Mouse (Mus musculus) CH12.LX (cell line): ENCODE measurements around the gene Lepr. TPM values are rescaled to one million over a fixed set of nuclear protein-coding genes. Genes with fewer than 3 reads are reported as not detected.

Experiments used
- DNase-seq: peaks from one replicate; pipeline ENCODE4 v3.0.0-alpha.2; 2013; ENCODE audit errors: extremely low read depth
- H3K27ac ChIP-seq: 2 replicates; pipeline ENCODE4 v1.5.1; 2012; ENCODE audit warnings: low read depth, mild to moderate bottlenecking, control low read depth, moderate library complexity; ENCODE audit not compliant: insufficient read depth
- H3K27me3 ChIP-seq: replicated peaks from 2 replicates; pipeline ENCODE3; 2012; ENCODE audit warnings: inconsistent platforms
- H3K36me3 ChIP-seq, 2 experiments: replicated peaks in 1 of 2; 2 replicates each; pipeline versions ENCODE3 to v1.6.1; 2012; ENCODE audit warnings: inconsistent platforms in 1 of 2, low read length in 1 of 2, mild to moderate bottlenecking in 1 of 2, mixed read lengths in 1 of 2, moderate library complexity in 1 of 2; ENCODE audit not compliant: control insufficient read depth in 1 of 2, insufficient read depth in 1 of 2
- H3K4me1 ChIP-seq, 2 experiments: 2 replicates each; pipeline ENCODE4 v1.6.1; 2012; ENCODE audit warnings: inconsistent platforms in 1 of 2, moderate library complexity in 1 of 2; ENCODE audit not compliant: insufficient read depth in 2 of 2, control insufficient read depth in 1 of 2
- H3K4me2 ChIP-seq: 2 replicates; pipeline ENCODE4 v1.6.1; 2012; ENCODE audit warnings: low read depth, mild to moderate bottlenecking, control low read depth; ENCODE audit not compliant: poor library complexity, insufficient read depth, severe bottlenecking
- H3K4me3 ChIP-seq, 3 experiments: fragments of 150-350 bp in 1 of 3; sonication (generic) in 1 of 3; replicated peaks in 1 of 3; 2 replicates each; pipeline versions ENCODE3 to v1.5.1; 2011 to 2012; ENCODE audit warnings: low read depth in 2 of 3, low read length in 2 of 3, mild to moderate bottlenecking in 2 of 3, moderate library complexity in 2 of 3, control low read depth in 1 of 3, improper control_type of control experiment in 1 of 3, inconsistent platforms in 1 of 3, mixed read lengths in 1 of 3; ENCODE audit not compliant: poor library complexity in 1 of 3
- H3K79me2 ChIP-seq: replicated peaks from 2 replicates; pipeline ENCODE4 v1.6.1; 2012; ENCODE audit warnings: mild to moderate bottlenecking, moderate library complexity; ENCODE audit not compliant: control insufficient read depth, poor library complexity, insufficient read depth, severe bottlenecking; ENCODE audit errors: extremely low read depth
- H3K9ac ChIP-seq: 2 replicates; pipeline ENCODE4 v1.6.1; 2012; ENCODE audit warnings: low read depth, mild to moderate bottlenecking, control low read depth, moderate library complexity; ENCODE audit not compliant: insufficient read depth
- H3K9me3 ChIP-seq: replicated peaks from 2 replicates; pipeline ENCODE3; 2012; ENCODE audit warnings: low read length, inconsistent platforms, mixed read lengths
- BHLHE40 ChIP-seq: IDR thresholded peaks from 2 replicates; pipeline ENCODE4 v1.6.1; 2011; ENCODE audit warnings: mild to moderate bottlenecking, low read depth, low read length, improper control_type of control experiment
- CTCF ChIP-seq, 2 experiments: IDR thresholded peaks in 1 of 2; conservative IDR thresholded peaks in 1 of 2; 2 replicates each; pipeline ENCODE4 v1.5.1; 2011 to 2012; ENCODE audit warnings: low read depth in 2 of 2, low read length in 2 of 2, improper control_type of control experiment in 1 of 2, inconsistent platforms in 1 of 2, mild to moderate bottlenecking in 1 of 2, moderate library complexity in 1 of 2
- E2F4 ChIP-seq: IDR thresholded peaks from 2 replicates; pipeline ENCODE4 v1.6.1; 2011; ENCODE audit warnings: low read depth, low read length, improper control_type of control experiment; ENCODE audit not compliant: insufficient replicate concordance
- ELF1 ChIP-seq: IDR thresholded peaks from 2 replicates; pipeline ENCODE4 v1.6.1; 2014; ENCODE audit warnings: low read depth, mild to moderate bottlenecking, inconsistent platforms, low read length, improper control_type of control experiment
- ETS1 ChIP-seq: conservative IDR thresholded peaks from 2 replicates; pipeline ENCODE4 v1.6.1; 2012; ENCODE audit warnings: low read depth, mild to moderate bottlenecking, inconsistent platforms, low read length, improper control_type of control experiment, moderate library complexity
- JUND ChIP-seq: conservative IDR thresholded peaks from 2 replicates; pipeline ENCODE4 v1.6.1; 2011; ENCODE audit warnings: low read depth, low read length, improper control_type of control experiment
- MAFK ChIP-seq: IDR thresholded peaks from 2 replicates; pipeline ENCODE4 v1.6.1; 2011; ENCODE audit warnings: low read length, improper control_type of control experiment; ENCODE audit not compliant: insufficient replicate concordance
- RAD21 ChIP-seq: IDR thresholded peaks from 2 replicates; pipeline ENCODE4 v1.6.1; 2011; ENCODE audit warnings: low read depth, mild to moderate bottlenecking, low read length, improper control_type of control experiment, moderate library complexity
- SIN3A ChIP-seq: IDR thresholded peaks from 2 replicates; pipeline ENCODE4 v1.6.1; 2012; ENCODE audit warnings: low read length, improper control_type of control experiment, inconsistent platforms
- SMC3 ChIP-seq: IDR thresholded peaks from 2 replicates; pipeline ENCODE4 v1.6.1; 2011; ENCODE audit warnings: low read depth, low read length, improper control_type of control experiment
- TBP ChIP-seq: conservative IDR thresholded peaks from 2 replicates; pipeline ENCODE4 v1.6.1; 2011; ENCODE audit warnings: low read depth, low read length, improper control_type of control experiment
- TCF12 ChIP-seq: IDR thresholded peaks from 2 replicates; pipeline ENCODE4 v1.6.1; 2014; ENCODE audit warnings: low read depth, mild to moderate bottlenecking, inconsistent platforms, low read length, improper control_type of control experiment
- UBTF ChIP-seq: IDR thresholded peaks from 2 replicates; pipeline ENCODE4 v1.6.1; 2012; ENCODE audit warnings: low read depth, mild to moderate bottlenecking, inconsistent platforms, low read length, improper control_type of control experiment, moderate library complexity
- USF1 ChIP-seq: IDR thresholded peaks from 2 replicates; pipeline ENCODE4 v1.6.1; 2014; ENCODE audit warnings: low read depth, mild to moderate bottlenecking, inconsistent platforms, low read length, improper control_type of control experiment
- ZKSCAN1 ChIP-seq: IDR thresholded peaks from 2 replicates; pipeline ENCODE4 v1.6.1; 2012; ENCODE audit warnings: low read depth, inconsistent platforms, low read length, improper control_type of control experiment, borderline replicate concordance
- dilution Hi-C: fragments of 300-500 bp; cut with MboI; formaldehyde crosslinking; loops from 2 replicates; pipeline ENCODE4 v1.14.3; 2020; ENCODE audit warnings: low sequenced_read_pairs; ENCODE audit not compliant: extremely low pct_unique_long_range_greater_than_20kb, extremely low pct_ligation_motif_present
- in situ Hi-C: fragments of 300-500 bp; cut with MboI; formaldehyde crosslinking; loops from 3 replicates; pipeline ENCODE4 v1.14.3; 2019; ENCODE audit warnings: low sequenced_read_pairs, low pct_ligation_motif_present, low pct_unique_long_range_greater_than_20kb, mixed read lengths
- polyA plus RNA-seq: library from polyadenylated mRNA; unstranded; fragments of >175 nt; gene quantifications from 2 replicates; pipeline ENCODE4 v1.2.1, GENCODE M21; 2012; ENCODE audit warnings: low read depth; ENCODE audit not compliant: insufficient read length
- total RNA-seq, 2 experiments: library from RNA; depleted of rRNA; stranded (reverse); fragments of 300-350 nt in 1 of 2; fragments of >200 nt in 1 of 2; gene quantifications; 2 replicates each; pipeline ENCODE4 v1.2.3; 2012 to 2014

Lepr gene
- total and polyA plus RNA-seq, 3 experiments, result 0.04 TPM; not detected in 2

- DNase-seq, result no peak
- TF ChIP-seq JUND, result no peak
- TF ChIP-seq USF1, result no peak
- no peak for TF ChIP-seq CTCF (conservative IDR thresholded peaks at IDR 0.05 in 1 of 2, IDR thresholded peaks at IDR 0.05 in 1 of 2; ENCODE audit: low read depth in 2 of 2, low read length in 2 of 2)
- no peak for TF ChIP-seq SIN3A
- no peak for TF ChIP-seq RAD21
- TF ChIP-seq UBTF, result no peak
- no peak for TF ChIP-seq MAFK
- no peak for TF ChIP-seq TCF12
- TF ChIP-seq BHLHE40, result no peak
- no peak for TF ChIP-seq ETS1
- no peak for TF ChIP-seq E2F4
- no peak for TF ChIP-seq TBP
- no peak overlapping the region for H3K4me2 ChIP-seq
These were observed 133.7 kb downstream of the Lepr start for GRCm38 (mm10) chr4:101850908-101851307.

GRCm38 (mm10) chr4:101860873-101861272 lies 143.7 kb downstream of the Lepr start:
- peak; percentile 76 for DNase-seq
- Histone ChIP-seq H3K4me3 (no peak overlapping the region), H3K79me2 (no peaks in the 10 kb centered on the region), H3K27ac (no peak overlapping the region)
- TF ChIP-seq SMC3, result peak; percentile 63
- peak; percentile 79 to 95 for TF ChIP-seq CTCF (conservative IDR thresholded peaks at IDR 0.05 in 1 of 2, IDR thresholded peaks at IDR 0.05 in 1 of 2; ENCODE audit: low read depth in 2 of 2, low read length in 2 of 2)
- TF ChIP-seq RAD21, result peak; percentile 58
- no peak for TF ChIP-seq ZKSCAN1
- TF ChIP-seq MAFK, result no peak
- no peak for TF ChIP-seq ELF1
- no peak for TF ChIP-seq TCF12
- TF ChIP-seq, all 38 proteins: peak for 3
- H3K4me2 ChIP-seq, result no peak overlapping the region
- no peak overlapping the region for H3K9ac ChIP-seq
- no peaks in the 10 kb centered on the region for H3K4me1 ChIP-seq
- no peaks in the 10 kb centered on the region for H3K9me3 ChIP-seq
- H3K36me3 ChIP-seq, result no peaks in the 10 kb centered on the region
- no peaks in the 10 kb centered on the region for H3K27me3 ChIP-seq
- dilution Hi-C loops (no loop called here), in situ Hi-C loops (no loop called here)

More at GRCm38 (mm10) chr4:101850908-101851307, 133.7 kb downstream of the Lepr start:
- Histone ChIP-seq H3K9ac (no peak overlapping the region), H3K9me3 (peaks cover 15% of the 10 kb centered on the region), H3K4me3 (no peak overlapping the region), H3K27ac (no peak overlapping the region), H3K27me3 (no peaks in the 10 kb centered on the region), H3K36me3 (no peaks in the 10 kb centered on the region), H3K4me1 (no peaks in the 10 kb centered on the region), H3K79me2 (no peaks in the 10 kb centered on the region)
- in situ Hi-C loops, result no loop called here
- dilution Hi-C loops, result no loop called here
